Mouse (Mus musculus) fibroblast of lung, adult 2 months (primary cell): ENCODE data around the gene Kif24.
A peak's percentile ranks its signal among the peaks of the same experiment; 100 is the strongest.

ENCODE experiments used
- DNase-seq: peaks from one replicate; pipeline ENCODE4 v3.0.0-alpha.2; 2011; ENCODE audit warnings: low read depth

Kif24 gene

DNA sequence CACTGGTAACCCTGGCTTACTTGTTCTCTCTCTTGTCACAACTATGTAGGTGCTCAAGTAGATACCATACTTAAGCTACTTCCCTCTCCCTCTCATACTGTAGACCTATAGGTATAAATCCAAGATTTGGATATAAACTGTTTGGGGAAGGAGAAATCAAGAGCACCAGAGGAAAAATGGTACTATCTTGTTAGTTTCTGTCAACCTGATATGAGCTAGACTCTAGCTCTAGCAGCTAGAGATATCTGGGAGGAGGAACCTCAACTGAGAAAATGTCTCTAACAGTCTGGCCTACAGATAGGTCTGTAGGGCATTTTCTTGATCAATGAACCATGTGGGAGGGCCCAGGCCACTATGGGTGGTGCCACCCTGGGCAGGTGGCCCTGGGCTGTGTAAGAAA is 63.5 kb downstream of the Kif24 start:
- no peak for DNase-seq

DNA sequence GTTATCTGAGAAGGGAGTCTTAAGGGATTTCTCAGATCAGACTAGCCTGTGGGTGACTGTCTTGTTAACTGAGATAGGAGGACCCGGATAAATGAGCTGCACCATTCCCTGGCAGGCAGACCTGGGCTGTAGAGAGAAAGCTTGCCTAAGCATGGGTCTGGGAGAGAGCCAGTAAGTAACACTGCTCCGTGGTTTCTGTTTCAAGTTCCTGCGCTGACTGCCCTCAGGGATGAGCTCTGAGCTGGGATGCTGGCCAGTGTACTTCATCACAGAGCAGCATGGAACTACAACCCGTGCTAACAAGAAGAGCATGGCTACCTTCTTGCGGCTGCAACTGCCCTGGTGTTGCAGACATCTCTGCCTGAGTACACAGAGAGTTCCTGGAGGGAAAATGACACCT is 64.8 kb downstream of the Kif24 start:
- DNase-seq = no peak

DNA sequence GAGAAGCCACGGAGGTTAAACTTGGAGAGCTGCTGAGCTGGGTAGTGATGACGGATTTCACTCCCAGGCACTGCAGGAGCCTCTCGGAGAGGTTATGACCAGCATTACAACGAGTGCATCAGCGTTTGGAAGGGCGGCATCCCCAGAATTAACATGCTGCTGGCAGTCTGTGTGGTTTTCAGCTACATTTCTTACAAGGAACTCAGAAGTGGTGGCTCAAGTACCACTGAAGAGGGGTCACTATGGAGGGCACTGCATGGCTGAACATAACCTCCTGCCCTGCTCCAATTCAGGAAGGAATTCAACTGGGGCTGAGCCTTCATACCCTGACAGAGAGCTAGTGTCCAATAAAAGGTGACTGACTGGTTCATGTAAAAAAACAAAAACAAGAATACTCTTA is 66.3 kb downstream of the Kif24 start:
- no peak for DNase-seq

DNA sequence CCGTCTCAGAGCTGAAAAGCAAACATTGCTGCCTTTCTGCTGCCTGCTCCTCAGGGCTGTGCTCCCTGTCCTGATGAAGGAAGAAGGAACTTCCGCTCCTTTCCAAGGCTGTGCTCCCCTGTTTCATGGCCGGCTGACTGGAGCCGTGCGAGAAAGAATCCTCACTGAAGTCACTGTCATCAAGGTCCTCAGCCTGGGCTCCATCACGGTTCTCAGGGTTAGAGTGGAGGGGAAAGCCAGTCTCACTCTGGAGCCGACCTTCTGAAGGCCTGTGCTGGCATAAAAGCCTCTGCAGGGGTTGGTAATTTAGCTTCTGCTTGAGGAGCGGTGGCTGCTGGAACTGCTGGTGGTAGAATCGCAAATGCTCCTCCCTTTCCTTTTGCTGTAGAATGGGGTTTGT is 70.0 kb downstream of the Kif24 start:
- no peak for DNase-seq

DNA sequence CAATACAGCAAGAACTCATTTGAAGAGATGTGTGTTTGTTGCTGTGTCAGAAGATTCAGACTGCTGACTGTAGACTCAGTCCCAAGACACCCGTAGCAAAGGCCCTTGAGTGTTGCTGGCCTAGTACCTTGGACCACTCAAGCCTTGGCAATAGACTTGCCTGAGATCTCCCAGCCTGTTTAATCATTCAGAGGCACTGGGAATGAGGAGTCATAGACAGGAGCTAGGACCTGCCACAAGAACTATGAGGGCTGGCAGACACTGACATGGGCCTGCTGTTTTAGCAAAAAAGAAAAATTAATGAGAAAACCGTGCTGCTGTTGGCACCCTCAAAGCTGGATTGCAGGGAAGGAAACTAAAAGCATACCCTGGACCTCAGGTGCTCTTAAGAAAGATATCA is 73.7 kb downstream of the Kif24 start:
- no peak for DNase-seq

DNA sequence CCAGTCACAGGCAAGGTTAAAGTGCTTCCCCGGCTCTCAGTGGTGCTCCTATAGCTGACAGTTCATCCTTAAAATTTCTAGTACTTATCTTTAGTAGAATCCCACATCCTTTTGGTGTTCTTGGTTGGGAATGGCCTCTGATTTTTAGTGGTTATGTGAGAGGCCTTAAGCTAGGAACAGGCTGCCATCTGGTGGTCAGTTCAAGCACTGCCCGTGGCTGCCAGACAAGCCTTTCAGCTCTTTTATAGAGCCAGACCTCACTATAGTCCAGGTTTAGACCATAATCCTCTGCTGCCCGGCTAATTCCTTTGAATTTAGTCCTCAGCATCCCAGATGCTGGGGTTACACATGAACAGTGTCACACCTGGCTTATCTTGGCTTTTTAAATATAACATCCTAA is 74.6 kb downstream of the Kif24 start:
- DNase-seq = peak; percentile 56

DNA sequence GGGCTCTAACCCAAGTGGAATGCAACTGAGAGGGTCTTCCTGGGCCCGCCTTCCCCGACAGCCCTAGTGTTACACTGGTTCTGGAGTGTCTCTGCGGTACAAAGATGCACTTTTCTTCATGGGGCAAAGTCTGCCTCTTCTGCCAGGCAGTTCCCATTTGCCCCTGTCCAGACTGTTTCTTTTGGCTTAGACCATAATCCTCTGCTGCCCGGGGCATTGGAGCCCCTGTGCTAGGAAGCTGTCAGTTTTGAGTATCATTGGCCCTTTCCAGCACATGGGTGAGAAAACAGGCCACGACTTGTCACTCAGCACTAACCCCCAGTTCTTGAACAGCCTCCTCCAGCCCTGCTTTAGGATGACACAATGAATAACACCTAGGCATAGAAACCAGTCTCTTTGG is 75.4 kb downstream of the Kif24 start:
- no peak for DNase-seq

DNA sequence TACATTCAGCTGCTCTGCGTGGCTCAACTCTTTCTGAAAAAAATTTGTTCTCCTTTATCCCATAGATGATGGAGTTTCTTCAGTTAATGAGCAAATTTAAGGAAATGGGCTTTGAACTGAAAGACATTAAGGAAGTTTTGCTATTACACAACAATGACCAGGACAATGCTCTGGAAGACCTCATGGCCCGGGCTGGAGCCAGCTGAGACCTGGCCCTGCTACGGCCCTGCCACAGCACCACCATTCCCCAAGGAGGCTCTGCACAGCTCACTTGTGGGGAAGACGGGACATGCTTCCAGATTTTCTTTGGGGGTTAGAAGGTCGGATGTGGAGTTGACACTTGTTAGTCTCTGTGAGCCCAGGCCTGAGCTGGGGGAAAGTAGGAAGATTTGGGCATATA is 76.1 kb downstream of the Kif24 start:
- no peak for DNase-seq

DNA sequence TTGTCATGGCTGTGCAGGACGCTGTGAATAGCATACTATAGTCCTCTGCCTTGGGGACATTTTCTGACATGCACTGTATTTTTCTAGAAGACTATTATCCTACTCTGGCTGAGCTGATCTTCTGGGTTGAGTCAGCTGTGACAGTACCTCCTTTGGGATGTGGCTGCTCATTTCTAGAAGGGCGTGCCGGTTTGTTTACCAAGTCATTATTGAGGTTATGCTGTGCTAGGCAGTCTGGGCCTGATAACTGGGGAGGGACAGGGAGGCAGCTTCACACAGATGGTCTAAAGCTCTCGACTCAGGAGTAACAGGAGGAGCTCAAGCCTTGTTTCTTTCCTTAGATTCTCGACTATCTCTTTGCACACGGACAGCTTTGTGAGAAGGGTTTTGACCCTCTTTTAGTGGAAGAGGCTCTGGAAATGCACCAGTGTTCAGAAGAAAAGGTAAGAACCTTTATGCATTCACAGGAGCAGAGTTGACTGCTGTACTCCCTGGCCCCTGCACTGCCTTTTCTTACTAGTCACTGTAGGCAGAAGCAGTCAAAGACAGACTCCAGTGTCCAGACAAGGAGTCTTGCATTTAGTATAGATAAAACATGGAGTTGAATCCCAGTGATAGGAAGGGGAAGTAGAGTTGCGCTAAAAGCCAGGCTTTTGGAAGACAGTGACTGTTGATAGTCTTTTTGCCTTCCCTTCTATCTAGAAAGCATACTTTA is 76.8 kb downstream of the Kif24 start:
- DNase-seq = no peak

DNA sequence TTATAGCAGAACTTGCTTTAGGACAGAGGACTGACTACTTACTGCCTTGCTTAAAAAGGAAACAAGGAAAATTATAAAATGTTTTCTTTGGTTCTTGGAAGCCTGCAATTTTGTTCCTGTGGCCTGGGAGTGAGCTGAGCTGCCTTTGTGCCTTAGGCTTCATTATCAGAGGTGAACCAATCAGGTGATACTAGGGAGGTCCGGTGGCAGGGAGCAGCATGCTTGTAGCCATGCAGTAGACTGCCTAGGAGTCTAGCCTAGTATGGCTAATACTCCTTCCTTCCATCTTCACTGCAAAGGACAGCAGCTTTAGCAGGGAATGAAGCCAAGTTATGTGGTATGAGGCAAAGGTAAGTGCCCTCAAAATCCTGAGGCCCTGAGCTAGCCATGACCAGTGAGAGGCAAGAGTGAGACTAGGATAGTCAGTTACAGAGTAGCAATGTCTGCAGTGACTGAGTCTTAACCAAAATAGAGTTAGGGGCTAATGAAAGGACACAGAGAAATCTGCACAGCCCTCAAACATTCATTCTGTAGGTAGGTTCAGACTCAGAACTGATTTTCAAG is 78.2 kb downstream of the Kif24 start:
- DNase-seq = no peak

DNA sequence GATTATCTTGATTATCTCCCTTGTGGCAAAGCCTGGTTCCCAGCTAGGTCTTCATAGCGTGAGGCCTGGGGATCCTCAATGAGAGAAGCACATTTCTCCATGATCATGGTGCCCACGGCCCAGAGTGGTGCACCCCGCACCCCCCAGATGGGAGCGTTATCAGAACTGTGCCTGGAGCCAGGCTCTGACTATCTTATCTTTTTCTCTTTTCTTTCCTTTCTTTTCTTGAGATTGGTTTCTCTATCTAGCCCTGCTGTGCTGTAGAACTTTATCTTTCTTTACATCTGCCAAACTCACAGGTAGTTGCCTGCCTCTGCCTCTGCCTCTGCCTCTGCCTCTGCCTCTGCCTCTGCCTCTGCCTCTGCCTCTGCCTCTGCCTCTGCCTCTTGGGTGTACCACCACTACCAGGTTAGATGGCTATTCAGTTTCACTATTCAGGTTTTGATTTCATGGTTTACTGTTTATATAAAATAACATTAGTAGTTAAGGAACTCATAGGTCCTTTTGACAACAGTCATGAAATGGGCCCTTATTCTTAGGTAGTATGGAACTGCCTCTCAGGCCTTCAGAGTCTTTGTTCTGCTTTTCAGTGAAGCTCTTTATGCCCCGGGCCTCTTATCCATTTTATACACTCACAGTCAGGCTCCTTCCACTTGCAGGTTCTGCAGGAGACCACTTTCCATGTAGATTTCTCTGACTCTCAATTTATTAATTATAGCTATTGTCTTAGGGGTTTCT is 83.3 kb downstream of the Kif24 start:
- DNase-seq = no peak

DNA sequence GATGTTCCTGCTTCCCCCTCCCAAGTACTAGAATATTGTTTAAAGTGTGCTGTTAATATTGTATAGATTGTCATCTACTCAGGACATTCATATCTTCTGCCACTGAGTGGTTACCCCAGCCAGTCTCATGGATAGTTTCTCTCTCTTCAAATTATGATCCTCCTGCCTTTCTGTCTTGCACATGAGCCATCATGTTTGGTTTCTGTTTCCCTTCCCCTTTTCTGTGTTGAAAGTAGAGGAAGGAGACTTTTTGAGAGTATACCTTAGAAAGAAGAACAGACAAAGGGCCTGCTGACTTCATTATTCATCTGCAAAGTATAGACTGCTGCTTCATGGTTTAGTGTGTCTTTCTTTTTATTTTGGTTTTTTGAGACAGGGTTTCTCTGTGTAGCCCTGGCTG is 87.1 kb downstream of the Kif24 start:
- DNase-seq = no peak

DNA sequence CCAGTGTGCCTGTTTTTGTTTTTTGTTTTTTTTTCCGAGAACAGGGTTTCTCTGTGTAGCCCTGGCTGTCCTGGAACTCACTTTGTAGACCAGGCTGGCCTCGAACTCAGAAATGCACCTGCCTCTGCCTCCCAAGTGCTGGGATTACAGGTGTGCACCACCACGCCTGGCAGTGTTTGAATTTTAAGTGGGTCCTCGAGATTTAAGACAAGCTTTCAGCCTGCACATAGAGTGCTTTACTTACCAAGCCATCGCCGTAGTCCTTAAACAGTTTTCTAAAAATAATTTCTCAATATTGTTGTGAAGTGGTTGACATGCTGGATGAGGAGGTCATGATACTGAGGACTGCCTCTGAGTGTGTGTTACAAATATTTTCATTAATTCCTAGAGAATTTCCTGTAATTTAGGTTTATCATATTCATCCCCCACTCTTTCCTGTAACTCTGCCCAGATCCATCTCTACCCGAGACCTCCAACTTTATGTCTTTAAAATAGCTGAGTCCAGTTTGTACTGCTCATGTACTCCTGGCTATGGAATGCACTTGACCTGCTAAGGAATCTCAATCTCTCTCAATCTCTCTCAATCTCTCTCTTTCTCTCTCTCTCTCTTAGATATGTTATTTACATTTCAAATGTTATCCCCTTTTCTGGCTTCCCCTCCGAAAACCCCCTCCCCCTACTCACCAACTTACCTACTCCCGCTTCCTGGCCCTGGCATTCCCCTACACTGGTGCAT is 94.8 kb downstream of the Kif24 start:
- no peak for DNase-seq

DNA sequence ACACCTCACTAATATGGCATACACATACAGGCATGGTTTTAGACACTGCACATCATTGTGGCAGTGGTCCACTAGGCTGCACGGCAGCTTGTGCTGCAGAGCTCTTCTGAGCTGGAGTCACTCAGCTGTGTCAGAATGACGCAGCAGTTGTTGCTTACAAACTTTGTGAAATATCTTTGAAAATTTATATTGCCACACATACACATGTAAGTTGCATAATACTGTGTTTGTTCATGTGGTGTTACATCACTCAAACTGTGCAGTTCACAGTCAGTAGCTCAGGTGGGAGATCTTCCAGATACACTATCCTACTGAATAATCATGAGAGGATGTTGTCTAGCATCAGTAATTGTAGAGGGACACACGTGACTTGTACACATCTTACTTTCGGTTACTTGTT is 96.5 kb downstream of the Kif24 start:
- no peak for DNase-seq

DNA sequence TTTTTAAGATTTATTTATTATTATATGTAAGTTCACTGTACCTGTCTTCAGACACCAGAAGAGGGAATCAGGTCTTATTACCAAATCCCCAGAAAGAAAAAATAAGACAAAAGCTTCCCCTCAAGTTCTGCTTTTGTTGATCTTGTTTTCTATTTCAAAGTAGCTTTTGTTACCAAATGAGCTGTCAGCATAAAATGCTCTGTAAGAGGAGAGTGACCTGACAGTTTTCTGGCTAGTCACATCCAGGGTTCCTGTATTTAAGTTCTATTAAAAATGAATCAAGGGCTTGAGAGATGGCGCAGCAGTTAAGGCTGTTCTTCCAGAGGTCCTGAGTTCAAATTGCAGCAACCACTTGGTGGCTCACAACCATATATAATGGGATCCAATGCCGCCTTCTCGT is 103.6 kb downstream of the Kif24 start:
- no peak for DNase-seq

DNA sequence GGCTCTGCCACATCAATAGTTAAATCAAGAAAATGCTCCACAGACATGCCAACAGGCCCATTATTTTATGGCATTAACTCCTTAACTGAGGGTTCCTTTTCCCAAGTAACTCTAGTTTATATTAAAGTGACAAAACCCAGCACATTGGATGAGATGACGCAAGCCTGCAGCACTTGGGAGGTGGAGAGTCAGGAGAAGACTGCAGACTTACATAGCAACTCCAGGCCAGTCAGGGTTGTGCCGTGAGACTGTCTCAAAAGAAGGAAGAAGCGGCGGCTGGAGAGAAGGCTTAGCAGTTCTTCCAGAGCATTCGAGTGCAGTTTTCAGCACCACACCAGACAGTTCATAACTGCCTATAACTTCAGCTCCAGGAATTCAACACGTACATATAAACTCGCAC is 105.3 kb downstream of the Kif24 start:
- DNase-seq = no peak

DNA sequence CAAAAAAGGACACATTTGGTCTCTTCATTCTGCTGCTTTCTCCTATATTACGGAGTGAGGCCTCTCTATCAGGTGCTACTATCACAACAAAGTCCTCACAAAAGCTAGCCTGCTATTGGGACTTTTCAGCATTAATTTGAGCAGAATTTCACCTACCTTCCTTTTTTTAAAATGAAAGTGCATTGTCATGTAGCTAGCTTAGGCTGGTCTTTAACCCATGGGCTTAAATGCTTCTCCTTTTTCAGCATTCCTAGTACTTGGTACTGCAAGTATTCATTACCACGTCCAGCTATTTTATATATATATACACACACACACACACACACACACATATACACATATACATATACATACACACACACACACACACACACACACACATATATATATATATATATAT is 106.0 kb downstream of the Kif24 start:
- DNase-seq = no peak

DNA sequence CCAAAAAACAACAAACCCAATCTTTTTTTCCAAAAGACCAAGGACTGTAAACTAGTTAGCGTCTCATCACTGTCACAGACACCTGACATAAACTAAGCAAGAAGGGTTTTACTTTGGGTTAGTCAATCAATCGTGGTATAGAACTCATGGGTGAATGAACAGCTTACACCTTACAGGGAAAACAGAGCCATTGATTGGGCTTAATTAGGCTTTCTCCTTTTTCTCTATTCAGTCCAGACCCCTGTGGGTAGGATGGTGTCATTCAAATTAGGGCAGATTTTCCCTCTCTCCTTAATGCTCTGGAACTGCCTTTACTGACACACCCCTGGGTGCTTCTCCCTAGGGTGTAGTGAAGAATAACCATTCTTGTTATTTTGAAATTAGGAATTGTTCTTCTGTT is 107.5 kb downstream of the Kif24 start:
- DNase-seq = no peak

DNA sequence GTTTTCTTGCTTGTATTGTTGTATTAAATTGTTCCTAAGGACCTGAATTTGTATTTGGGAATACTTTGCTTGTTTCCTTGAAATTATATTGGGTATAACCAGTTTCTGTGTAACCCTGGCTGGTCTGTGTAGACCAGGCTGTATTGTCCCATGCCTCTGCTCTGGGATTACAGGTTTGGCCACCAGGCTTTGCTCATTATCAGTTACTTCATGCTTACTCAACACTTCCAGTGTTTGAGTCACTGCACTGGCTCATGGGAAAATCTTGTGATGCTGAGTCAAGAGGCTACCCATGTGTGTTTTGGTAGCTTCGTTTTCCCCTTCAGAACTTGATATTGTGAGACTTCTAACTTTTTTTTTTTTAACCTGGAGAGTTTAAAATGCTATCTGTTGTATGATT is 111.4 kb downstream of the Kif24 start:
- no peak for DNase-seq

DNA sequence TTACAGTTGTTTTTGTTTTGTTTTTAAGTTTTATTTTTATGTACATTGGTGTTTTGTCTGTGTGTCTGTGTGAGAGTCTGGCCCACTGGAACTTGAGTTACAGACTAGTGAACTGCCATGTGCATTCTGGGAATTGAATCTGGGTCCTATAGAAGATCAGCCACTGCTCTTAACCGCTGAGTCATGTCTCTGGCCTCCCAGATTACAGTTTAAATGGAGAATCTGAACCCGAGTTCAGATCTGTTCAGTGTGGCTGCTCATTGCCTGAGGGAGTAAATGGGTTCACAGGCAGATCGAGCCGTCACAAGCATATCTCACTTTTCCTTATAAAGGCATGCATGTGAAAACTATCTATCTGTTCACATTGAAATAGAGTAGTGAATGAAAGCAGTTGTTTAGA is 111.9 kb downstream of the Kif24 start:
- no peak for DNase-seq

DNA sequence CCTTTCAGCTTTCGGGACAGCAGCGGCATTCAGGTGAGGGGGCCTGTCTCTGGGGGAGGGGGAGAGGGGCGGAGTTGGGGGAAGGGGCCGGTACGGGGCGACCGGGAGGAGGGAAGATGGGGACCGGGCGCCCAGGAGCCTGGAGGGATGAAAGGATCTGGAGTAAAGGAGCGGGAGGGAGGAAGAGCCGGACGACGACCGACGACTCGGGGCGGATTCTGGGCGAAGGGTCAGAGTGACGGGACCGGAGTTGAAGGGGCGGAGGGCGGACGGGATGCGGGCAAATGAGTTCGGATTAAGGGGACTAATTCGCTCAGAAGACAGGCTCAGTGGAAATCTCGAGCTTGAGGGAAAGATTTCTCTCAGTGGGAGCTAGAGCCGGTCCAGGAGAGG is 115.5 kb downstream of the Kif24 start:
- DNase-seq = no peak

DNA sequence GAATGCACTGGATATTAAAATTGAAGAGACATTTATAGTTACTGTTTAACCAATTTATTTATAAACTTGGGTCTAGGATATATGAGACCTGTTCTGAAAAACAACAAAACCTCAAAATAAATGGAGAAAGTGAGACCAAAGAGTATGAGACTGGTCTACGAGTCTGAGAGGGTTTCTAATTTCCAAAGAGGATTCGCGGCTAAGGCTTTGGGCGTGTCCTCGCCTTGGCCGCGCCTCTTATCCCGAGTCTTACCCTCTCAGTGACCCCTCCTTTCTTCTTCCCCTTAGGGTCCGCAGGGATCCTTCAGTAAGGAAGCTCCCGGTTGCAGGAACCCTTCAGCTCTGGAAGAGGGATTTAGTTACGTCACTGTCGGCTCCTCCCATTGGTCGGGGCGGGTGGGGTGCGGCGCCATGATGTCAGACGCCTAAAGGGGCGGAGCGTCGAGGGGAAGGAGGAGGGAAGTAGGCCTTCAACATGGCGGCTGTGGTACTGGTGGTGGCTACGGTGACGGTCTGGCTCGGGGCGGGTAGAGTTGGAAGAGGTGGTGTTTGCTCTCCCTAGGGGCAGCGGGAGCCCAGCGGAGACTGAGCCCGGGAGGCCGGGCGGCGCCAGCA is 116.0 kb downstream of the Kif24 start, which contains the start of gene Ubap1:
Gene Ubap1 (plus strand): TSS at position 413 of the 615 bp plus-strand sequence.
- DNase-seq = peak; percentile 90
